Mouse (Mus musculus) heart, postnatal 0 days (tissue): ENCODE results near the gene Gm28729.

Experiments used
- CTCF ChIP-seq: IDR thresholded peaks from 2 replicates; pipeline ENCODE4 v1.5.1; 2016; ENCODE audit warnings: antibody characterized with exemption, control low read depth, low read depth
- EP300 ChIP-seq: IDR thresholded peaks from 2 replicates; pipeline ENCODE4 v1.6.1; 2016; ENCODE audit warnings: antibody characterized with exemption, low read depth

GRCm38 (mm10) chr9:96523148-96523547 is 1.9 kb downstream of the Gm28729 start:
- TF ChIP-seq CTCF (no peak), EP300 (no peak)
